Mouse (Mus musculus) liver, postnatal 0 days (tissue): ENCODE measurements around the gene Tubb2b.

Source experiments
- CTCF ChIP-seq: sonication (generic); IDR thresholded peaks from 2 replicates; pipeline ENCODE4 v1.5.1; 2016; ENCODE audit warnings: antibody characterized with exemption, low read depth
- EP300 ChIP-seq: IDR thresholded peaks from 2 replicates; pipeline ENCODE4 v1.6.1; 2016; ENCODE audit warnings: antibody characterized with exemption, low read depth, mild to moderate bottlenecking

GRCm38 (mm10) chr13:34151425-34151824 is 21.2 kb upstream of the Tubb2b start:
- TF ChIP-seq CTCF = no peak
- TF ChIP-seq EP300 = no peak
